Mouse (Mus musculus) right cerebral cortex, adult 2 months (tissue): ENCODE results near the gene Bcl6b.

Experiments used
- DNase-seq, 2 experiments: peaks; one replicate each; pipeline ENCODE4 v3.0.0; 2021 to 2022; ENCODE audit warnings: low spot score in 2 of 2

The Bcl6b gene

GRCm38 (mm10) chr11:70212896-70213295 lies 16.7 kb downstream of the Bcl6b start:
- DNase-seq = peak in 1 of 2 experiments; percentile 85

- DNase-seq = no peak
Observed at GRCm38 (mm10) chr11:70212423-70212822, 17.2 kb downstream of the Bcl6b start, which contains the start of gene Slc16a11. Gene Slc16a11, plus strand, starts transcription at chr11:70212752.

- DNase-seq = no peak
Observed at GRCm38 (mm10) chr11:70211972-70212371, 17.6 kb downstream of the Bcl6b start.

- no peak for DNase-seq
Observed at GRCm38 (mm10) chr11:70210681-70211080, 18.9 kb downstream of the Bcl6b start.

- DNase-seq = no peak
Observed at GRCm38 (mm10) chr11:70208778-70209388, 20.7 kb downstream of the Bcl6b start.

- no peak for DNase-seq
Observed at GRCm38 (mm10) chr11:70207283-70207682, 22.3 kb downstream of the Bcl6b start.

- DNase-seq = no peak
Observed at GRCm38 (mm10) chr11:70206801-70207200, 22.8 kb downstream of the Bcl6b start.

- DNase-seq = peak; percentile 78 to 79
Observed at GRCm38 (mm10) chr11:70201691-70202090, 27.9 kb downstream of the Bcl6b start.

GRCm38 (mm10) chr11:70200036-70200608 lies 29.5 kb downstream of the Bcl6b start:
- no peak for DNase-seq

- no peak for DNase-seq
Observed at GRCm38 (mm10) chr11:70199107-70199506, 30.5 kb downstream of the Bcl6b start.

GRCm38 (mm10) chr11:70198332-70198731 lies 31.3 kb downstream of the Bcl6b start:
- DNase-seq = no peak

GRCm38 (mm10) chr11:70193354-70194285 lies 36.0 kb downstream of the Bcl6b start:
- DNase-seq = no peak

GRCm38 (mm10) chr11:70192157-70192556 lies 37.4 kb downstream of the Bcl6b start:
- no peak for DNase-seq

- DNase-seq = no peak
Observed at GRCm38 (mm10) chr11:70191188-70191587, 38.4 kb downstream of the Bcl6b start.

- DNase-seq = no peak
Observed at GRCm38 (mm10) chr11:70189319-70190134, 40.1 kb downstream of the Bcl6b start.

- no peak for DNase-seq
Observed at GRCm38 (mm10) chr11:70185120-70185519, 44.5 kb downstream of the Bcl6b start.

GRCm38 (mm10) chr11:70180496-70180895 lies 49.1 kb downstream of the Bcl6b start:
- DNase-seq = no peak

- DNase-seq = peak; percentile 23 to 50
Observed at GRCm38 (mm10) chr11:70179401-70179800, 50.2 kb downstream of the Bcl6b start.

GRCm38 (mm10) chr11:70178756-70179155 lies 50.8 kb downstream of the Bcl6b start:
- DNase-seq = no peak

- no peak for DNase-seq
Observed at GRCm38 (mm10) chr11:70178311-70178710, 51.3 kb downstream of the Bcl6b start.

GRCm38 (mm10) chr11:70177647-70178046 lies 52.0 kb downstream of the Bcl6b start:
- no peak for DNase-seq

GRCm38 (mm10) chr11:70174491-70174890 lies 55.1 kb downstream of the Bcl6b start:
- DNase-seq = no peak
